Mouse (Mus musculus): Measurements from ENCODE around the gene 1700017N19Rik. TPM values are rescaled to one million over a fixed set of nuclear protein-coding genes. Genes with fewer than 3 reads are reported as not detected.
"Not testable (repeated sequence)": the region's sequence is repeated elsewhere in the genome, so short reads cannot be mapped to it uniquely, and the experiment has no call there.

The 1700017N19Rik gene
- total RNA-seq (2022): not detected

DNA sequence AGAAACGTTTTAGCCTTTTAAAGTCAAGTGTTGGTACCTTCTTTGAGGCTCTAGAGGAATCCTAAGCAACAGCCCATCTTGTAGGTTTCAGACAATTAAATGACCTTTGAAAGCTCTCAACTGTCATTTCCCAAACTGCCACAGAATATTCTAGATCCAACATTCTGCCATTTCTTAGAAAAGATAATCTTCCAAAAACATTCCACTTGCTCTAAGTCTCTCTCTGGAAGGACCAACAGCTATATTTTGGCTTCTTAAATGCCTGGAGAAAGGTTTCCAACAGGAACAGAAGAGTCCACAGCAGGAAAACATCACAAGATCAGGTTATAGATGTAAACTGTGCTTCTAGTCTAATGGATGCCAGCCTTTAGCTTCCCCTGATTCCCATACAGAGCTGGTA, at the start of gene 1700017N19Rik, which contains the start of gene 4930430F08Rik:
TSS of gene 1700017N19Rik (plus strand) at position 162 of the 400 bp plus-strand sequence.
TSS of gene 4930430F08Rik (minus strand) at position 101 of the 400 bp plus-strand sequence.
- DNase-seq (ENCODE audit: low spot score): no peak

- DNase-seq (ENCODE audit: low spot score): no peak
Observed at GRCm38 (mm10) chr10:100556566-100557175, 33.6 kb upstream of the 1700017N19Rik start.

DNA sequence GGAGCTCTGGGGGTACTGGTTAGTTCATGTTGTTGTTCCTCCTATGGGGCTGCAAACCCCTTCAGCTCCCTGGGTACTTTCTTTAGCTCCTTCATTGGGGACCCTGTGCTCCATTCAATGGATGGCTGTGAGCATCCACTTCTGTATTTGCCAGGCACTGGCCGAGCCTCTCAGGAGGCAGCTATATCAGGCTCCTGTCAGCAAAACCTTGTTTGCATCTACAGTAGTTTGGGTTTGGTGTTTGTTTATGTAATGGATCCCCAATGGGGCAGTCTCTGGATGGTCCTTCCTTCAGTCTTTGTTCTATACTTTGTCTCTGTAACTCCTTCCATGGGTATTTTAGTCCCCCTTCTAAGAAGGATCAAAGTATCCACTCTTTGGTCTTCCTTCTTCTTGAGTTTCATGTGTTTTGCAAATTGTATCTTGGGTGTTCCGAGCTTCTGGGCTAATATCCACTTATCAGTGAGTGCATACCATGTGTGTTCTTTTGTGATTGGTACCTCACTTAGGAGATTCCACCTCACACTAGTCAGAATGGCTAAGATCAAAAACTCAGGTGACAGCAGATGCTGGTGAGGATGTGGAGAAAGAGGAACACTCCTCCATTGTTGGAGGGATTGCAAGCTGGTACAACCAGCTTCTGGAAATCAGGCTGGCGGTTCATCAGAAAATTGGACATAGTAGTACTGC, 29.9 kb upstream of the 1700017N19Rik start:
- not testable (repeated sequence) for DNase-seq (ENCODE audit: low spot score)

GRCm38 (mm10) chr10:100564112-100564511, 26.2 kb upstream of the 1700017N19Rik start:
- no peak for DNase-seq (ENCODE audit: low spot score)

- DNase-seq (ENCODE audit: low spot score): no peak
Observed at GRCm38 (mm10) chr10:100571707-100572106, 18.6 kb upstream of the 1700017N19Rik start.

- no peak for DNase-seq (ENCODE audit: low spot score)
Observed at GRCm38 (mm10) chr10:100574505-100575149, 15.7 kb upstream of the 1700017N19Rik start.

DNA sequence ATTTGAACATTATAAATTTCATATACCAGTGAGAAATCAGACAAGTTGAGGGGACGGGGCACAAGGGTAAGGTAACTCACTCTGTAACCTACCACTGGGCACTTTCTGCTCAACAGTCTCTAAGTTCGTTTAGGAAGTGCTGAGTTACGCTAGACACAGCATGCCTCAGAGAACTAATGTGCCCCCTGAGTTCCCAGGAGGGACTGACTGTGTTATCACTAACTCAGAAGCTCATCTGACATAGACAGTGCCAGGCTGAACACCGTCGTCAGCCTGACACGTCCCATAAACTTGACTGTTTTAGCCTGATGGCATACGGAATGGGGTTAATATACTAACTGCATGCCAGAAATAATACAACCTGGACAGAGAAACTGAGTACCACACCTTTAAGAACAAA, 15.0 kb upstream of the 1700017N19Rik start:
- DNase-seq (ENCODE audit: low spot score): no peak

DNA sequence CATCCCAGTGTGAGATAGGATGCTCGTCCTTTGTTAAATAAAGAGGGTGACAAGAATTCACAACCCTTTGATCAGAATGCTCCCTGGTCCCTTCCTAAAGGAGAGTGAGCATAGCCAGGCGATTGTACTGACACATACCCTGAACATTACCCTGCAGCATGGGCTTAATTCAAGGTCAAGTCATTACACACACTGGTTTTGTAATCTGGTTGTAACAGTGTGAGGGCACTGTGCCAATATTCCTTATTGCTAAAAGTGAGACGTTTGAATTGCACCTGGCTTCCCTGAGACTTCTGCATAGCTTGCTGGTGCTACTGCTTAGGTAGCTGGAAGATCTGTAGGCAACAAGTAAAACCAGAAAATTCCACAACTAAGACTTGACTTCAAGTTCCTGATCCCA, 6.1 kb upstream of the 1700017N19Rik start:
- no peak for DNase-seq (ENCODE audit: low spot score)

GRCm38 (mm10) chr10:100588524-100588923, 1.8 kb upstream of the 1700017N19Rik start:
- peak; percentile 3 for DNase-seq (ENCODE audit: low spot score)

DNA sequence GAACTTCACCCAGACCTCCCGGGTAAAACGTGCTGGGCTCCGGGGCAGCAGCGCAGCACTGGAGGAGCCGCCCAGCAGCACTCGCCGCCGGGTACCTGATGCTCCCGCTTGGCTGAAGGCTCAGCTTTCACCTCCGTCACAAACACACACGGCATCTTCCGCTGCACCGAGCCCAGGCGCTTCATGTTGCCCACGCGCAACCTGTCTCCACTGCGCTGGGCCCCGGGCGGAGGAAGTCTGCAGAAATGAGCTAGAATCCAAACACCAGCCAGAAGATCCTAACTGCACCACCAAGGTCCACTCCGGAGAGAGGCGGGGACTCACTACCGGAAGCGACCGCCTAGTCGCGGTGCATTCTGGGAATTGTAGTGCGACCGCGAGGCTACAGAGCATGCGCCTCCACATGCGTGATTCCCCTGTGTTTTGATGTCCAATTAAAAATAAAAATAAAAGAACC, 1.3 kb upstream of the 1700017N19Rik start:
- peak; percentile 86 for DNase-seq (ENCODE audit: low spot score)

GRCm38 (mm10) chr10:100598339-100598738, 8.1 kb downstream of the 1700017N19Rik start:
- no peak for DNase-seq (ENCODE audit: low spot score)

- no peak for DNase-seq (ENCODE audit: low spot score)
Observed at GRCm38 (mm10) chr10:100603511-100603910, 13.2 kb downstream of the 1700017N19Rik start.

DNA sequence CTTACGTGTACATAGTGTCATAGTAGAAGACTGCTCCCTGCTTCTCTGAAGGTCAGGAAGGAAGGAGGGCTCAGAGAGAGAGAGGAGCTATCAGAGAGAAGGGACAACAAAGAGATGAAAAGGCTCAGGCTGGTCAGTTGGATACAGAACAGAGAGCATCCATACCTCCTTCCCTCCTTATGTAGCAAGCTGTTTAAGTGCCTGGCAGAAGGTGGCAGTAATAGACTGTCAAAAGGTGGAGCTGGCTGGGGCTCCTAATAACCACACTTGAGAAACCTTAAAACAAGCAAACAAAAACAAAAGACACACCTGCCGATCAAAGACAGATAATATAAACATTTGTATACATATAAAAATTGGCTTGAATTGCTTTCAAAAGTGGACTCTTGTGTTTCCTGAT, 14.0 kb downstream of the 1700017N19Rik start:
- no peak for DNase-seq (ENCODE audit: low spot score)

DNA sequence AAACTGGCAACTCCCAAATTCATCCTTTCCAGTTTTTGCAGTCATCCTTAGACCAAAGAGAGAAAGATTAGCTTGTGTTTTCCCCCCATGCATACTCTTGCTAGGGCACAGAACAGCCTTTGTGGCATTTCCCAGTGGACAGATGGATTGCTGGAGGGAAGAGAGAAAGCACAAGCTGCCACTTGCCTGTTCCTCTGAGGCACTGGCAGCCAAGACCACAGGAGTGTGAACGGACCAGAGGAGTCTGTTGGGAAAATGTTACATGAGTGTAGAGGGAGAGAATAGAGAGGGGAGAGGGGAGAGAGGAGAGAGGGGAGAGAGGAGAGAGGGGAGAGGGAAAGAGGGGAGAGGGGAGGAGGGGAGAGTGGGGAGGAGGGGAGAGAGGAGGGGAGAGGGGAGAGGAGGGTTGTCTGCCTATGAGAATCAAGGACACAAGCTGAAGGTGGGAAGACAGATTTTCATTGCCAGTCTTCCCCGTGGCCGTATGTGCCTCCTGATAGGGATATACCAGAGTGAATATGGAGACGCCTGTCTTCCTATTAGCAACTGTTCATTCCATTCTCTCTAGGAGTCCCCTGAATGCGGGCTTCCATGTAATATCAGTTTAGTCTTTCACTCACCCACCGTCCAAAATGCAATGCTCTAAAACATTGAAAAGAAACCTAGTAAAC, 27.1 kb downstream of the 1700017N19Rik start:
- no peak for DNase-seq (ENCODE audit: low spot score)

GRCm38 (mm10) chr10:100619474-100619873, 29.2 kb downstream of the 1700017N19Rik start:
- DNase-seq (ENCODE audit: low spot score): no peak

DNA sequence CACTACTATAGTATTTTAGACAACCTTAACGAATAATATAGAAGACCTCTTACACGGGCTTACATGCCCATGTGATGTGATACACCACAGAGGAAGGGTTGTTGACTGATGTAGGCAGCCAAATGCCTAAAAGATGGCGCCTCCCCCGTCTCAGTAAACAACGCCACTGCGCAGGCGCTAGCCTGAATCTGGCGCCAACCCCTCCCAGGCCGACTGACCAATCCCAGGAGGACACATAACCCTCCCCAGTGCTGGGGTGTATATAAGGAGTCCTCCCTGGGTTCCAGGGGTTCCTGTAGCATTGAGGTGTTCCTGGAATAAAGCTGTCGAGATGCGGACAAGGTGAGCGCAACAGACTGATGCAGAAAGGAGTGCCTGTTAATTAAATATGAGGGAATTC, 29.8 kb downstream of the 1700017N19Rik start:
- DNase-seq (ENCODE audit: low spot score): no peak

GRCm38 (mm10) chr10:100622494-100622893, 32.2 kb downstream of the 1700017N19Rik start:
- DNase-seq (ENCODE audit: low spot score): no peak

DNA sequence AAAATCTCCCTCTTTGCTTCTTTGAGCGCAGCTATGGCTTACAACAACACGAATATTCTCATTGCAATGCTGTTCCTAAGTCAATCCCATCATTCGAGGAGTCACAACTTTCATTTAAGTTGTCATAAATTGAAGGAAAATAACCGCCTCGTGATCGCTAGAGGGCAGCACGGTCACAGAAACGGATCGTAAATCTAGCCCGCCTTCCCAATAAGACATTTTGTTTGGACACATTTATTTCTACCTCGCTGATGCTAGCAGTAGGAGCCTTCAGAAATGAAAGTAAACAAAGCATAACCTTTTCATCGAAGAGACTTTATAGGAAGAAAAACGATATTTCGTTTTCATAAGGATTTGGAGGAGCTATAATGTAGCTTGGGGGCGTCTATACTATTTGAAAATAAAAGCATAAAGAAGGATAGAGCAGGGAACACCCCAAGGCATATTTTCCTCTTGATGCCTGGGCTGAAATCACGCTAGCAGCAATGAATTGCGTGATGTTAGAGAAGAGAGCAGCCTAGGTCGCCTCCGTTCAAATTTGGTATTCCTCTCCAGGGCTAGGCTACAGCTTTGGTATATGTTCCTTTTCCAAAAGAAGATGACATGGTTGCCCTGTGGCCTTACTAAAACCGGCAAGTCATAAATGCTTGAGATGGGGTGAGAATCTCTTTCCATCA, 39.6 kb downstream of the 1700017N19Rik start:
- peak; percentile 2 for DNase-seq (ENCODE audit: low spot score)

DNA sequence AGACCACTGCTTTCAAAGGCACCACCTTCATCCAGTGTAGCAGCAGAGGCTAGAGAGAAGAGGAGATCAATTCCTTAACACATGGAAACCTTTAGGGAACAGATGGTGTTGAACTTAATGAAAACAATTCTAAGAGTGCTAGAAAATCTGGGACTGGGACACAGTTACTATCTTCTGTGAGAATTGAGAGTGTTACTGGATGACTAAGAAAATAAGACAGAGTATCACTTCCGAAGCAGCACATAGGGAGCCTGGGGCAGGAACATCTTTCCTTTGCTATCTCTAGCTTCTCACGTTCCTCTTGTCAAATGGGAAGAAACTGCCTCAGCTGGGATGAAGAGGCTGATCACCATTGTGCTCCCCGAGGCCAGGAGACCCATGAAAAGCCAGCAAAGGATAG, 52.6 kb downstream of the 1700017N19Rik start:
- no peak for DNase-seq (ENCODE audit: low spot score)

DNA sequence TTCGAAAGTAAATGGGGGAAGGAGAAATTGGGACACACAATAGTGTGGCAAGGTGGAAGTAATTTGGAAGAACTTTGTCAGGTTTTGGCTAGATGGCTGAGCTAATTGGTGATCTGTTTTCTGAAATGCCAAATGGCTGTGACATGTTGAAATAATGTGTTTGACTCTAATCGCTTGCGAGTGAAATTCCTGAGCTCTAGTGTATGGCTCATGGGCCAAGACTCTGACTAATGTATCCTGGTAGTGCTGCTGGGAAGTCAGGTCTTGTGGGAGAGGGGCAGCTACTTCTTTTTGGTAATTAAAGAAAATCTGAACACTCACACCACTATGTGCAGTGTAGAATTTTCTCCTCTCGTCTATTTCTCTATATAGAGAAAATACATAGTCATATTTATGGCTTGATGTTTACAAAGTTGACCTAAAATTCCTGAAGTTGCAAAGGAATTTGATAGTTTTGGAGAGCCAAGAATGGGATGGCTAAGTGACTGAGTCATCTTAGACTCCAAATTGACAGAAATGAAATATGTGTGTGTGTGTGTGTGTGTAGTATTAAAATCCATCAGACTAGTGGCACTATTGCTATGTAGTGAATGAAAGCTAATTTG, 55.1 kb downstream of the 1700017N19Rik start:
- DNase-seq (ENCODE audit: low spot score): no peak

GRCm38 (mm10) chr10:100654183-100654582, 63.9 kb downstream of the 1700017N19Rik start:
- DNase-seq (ENCODE audit: low spot score): no peak
